Mouse (Mus musculus) B cell, adult 67 days (primary cell): Measurements from ENCODE around the gene Amt. TPM values are rescaled to one million over a fixed set of nuclear protein-coding genes. Genes with fewer than 3 reads are reported as not detected.

Source experiments
- total RNA-seq, 2 experiments: library from RNA; stranded (reverse); gene quantifications; 4 replicates each; pipeline ENCODE4 v1.2.4; 2023

Amt gene
- total RNA-seq: 1 to 10 TPM; 3.9 to 4.1 TPM

DNA sequence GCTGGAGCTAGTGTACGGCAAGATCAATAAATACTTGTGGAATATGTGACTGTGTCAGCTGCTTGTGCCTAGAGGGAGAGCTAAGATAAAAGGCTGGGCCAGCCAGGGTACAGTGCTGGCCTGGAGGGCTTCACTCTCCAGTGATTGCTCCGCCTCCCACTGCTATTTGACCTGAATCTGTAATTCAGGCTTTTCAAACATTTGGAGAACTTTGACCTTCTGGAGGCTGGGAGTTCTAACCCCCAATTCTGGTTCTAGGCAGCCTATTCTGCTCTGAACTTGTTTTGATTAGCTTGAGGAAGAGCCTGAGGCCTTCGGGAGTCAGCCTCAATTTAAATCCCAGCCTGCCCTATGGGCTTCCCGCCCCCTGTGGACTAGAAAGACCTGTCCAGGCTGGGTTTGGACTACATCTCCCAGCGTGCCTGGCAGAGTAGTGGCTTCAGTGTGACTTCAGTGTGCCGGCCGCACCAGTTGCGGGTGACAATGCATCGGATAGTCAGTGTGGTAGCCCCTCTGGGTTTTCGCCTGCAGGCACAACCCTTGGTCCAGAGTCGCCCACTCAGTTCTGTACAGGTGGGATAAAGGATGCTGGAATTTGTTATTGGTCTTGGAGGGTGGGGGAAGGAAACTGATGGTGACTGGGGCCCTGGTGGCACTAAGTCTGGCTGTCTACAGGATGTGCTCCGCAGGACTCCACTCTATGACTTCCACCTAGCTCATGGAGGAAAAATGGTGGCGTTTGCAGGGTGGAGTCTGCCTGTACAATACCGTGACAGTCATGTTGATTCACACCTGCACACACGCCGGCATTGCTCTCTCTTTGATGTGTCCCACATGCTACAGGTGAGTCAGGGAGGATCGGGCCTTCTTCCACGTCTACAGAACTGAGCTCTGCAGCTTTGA lies at the start of gene Amt:
Gene Amt (plus strand): TSS at position 401 of the 903 bp plus-strand sequence.

DNA sequence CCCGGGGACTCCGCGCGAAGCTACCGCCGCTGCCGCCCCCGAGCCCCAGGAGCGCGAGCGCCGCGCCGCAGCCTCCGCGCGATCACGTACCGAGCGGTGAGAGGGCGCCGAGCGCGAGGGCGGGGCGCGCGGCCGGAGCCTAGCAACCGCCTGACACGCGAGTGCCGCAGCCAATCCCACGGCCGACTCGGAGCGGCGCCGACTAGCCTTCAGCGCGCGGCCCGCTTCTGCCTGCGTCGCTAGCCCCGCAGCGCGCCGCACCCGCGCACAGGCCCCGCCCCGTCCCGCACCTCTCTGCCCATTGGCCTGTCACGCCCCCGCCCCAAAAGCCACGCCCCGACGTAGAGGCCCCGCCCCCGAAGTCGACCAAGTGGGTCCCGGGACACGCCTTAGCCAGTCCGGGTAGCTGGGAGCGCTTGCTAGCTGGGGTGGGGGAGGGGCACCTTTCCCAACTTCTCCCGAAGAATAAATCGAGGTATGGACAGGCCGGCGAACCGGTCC lies 32.9 kb upstream of the Amt start, which contains the start of gene Dag1:
Gene Dag1 (minus strand): TSS at position 269 of the 501 bp plus-strand sequence.

DNA sequence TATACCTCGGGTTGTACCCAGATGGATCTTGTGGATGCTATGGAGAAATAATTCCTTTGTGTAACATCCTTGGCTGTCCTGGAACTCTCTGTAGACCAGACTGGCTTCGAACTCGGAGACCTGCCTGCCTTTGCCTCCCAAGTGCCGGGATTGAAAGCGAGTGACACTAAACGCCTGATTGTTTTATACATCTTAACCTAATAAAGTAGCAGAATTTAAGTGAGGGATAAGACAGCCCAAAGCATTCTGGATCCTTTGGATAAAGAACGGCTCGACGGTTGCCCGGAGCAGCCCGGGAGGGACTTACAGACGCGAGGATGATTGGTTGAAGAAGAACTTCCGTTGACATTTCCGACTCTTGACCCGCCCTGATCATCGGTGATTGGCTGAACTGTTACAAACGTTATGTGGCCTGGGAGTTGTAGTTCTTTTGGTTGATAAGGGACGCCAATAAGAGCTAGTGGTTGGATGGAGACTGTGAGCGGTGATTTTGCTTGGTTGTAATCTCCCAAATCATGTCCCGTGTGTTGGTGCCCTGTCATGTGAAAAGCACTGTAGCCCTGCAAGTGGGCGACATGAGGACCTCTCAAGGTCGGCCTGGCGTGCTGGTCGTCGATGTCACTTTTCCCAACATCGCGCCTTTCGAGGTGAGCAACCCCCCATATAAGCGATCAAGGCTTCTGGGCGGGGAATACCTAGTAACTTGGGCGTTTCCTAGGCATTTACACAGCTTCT lies 6.5 kb upstream of the Amt start, which contains the start of gene Nicn1:
Gene Nicn1 (plus strand): TSS at position 414 of the 735 bp plus-strand sequence.

DNA sequence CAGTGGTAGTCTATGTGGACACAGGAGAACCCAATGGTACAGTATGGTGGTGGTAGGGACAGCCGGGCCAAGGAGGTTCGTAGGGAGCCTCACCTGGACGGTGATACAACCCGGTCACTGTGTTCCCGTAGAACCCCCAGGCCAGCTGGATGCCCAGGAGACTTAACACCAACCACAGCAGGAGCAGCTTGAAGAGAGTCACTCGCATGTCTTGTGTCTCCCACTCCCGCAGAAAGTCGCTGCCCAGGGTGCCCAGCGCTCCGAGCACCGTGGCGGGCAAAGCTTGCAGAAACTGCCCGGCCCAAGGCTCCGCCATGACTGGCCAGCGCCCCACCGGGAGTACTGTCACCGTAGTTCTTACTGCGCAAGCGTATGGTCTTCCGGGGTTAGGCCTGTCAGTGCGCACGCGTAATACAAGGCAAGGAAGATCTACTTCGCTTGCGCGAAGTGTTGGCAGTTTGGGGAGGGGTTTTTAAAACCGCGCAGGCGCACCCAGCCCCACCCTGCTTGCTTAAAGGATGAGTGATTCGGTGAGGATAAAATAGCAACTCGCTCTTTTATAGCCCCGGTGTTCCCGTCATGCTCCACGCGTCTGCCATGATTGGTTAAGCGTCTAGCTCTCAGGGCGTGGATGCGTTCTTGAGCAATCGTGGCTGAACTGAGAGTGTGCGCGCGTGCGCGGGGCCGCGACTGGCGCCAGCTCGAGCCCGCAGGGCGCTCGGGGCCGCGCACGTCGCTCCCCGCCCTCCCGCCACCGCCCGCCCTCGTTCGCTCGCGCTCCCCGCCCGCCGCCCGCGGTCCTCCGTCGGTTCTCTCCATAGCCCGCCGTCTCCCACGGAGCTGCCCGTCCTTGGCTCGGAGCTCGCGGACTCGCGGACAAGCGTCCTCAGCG lies 9.2 kb downstream of the Amt start, which contains the start of the genes Rhoa and Tcta:
Gene Rhoa (plus strand): TSS at position 501 of the 892 bp plus-strand sequence.
Gene Tcta (minus strand): TSS at position 532 of the 892 bp plus-strand sequence.

GRCm38 (mm10) chr9:108338886-108339781 lies 42.5 kb downstream of the Amt start, which contains the start of gene Gpx1:
TSS of gene Gpx1 (plus strand) at chr9:108338903.

DNA sequence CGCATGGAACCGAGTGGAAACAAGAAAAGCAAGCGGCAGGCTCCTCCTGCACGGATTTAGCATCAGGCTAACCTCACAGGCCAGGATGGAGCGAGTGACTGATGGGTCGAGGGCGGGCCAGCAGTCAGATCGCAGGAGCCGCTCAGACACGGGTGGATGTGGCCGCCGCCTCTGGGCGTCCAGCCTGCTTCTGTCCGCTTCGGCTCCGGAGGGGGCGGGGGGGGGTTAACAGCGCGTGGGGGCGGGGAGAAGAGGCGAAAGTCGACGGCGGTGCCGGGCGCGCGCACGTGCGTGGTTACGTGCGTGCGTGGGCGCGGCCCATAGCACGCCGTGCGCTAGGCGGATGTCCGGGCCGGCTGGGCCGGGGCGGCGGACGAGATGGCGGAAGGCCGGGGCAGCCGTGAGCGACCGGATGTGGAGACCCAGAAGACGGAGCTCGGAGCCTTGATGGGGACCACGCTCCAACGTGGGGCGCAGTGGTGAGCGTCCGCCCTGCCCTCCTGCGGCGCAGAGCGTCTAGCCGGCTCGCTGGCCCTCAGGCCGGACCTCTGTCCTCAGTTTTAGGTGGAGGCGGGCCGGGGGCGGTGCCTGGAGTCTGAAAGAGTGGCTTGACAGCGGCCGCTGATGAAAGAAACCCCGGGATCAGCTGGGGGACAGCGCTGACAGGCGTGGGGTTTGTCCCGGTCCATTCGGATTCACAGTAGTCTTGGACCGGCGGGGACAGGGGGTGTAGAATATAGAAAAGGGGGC lies 51.1 kb downstream of the Amt start, which contains the start of gene Usp4:
Gene Usp4 (plus strand): TSS at position 314 of the 750 bp plus-strand sequence.

Other genes with a start within 250 kb of the Amt start
- gene Gmppb, start 247.6 kb upstream of the Amt start, total RNA-seq: 10 to 100 TPM; 31.3 to 38.4 TPM
- 10 to 100 TPM in 1 of 2 experiments, 1 to 10 TPM in 1; 7.0 to 12.0 TPM for gene Amigo3, start 243.7 kb upstream of the Amt start, total RNA-seq
- under 1 TPM in 1 of 2 experiments, not detected in 1; 0.23 TPM for gene Mst1, start 216.4 kb upstream of the Amt start, total RNA-seq
- 100 to 1,000 TPM; 206 to 230 TPM for gene Rnf123, start 213.5 kb upstream of the Amt start, total RNA-seq
- gene Apeh, start 202.2 kb upstream of the Amt start, total RNA-seq: 100 to 1,000 TPM; 126 to 158 TPM
- under 1 TPM; 0.21 to 0.49 TPM for gene Bsn, start 106.5 kb upstream of the Amt start, total RNA-seq
- 10 to 100 TPM; 27.1 to 28.0 TPM for gene Dag1, start 32.9 kb upstream of the Amt start, total RNA-seq
- 10 to 100 TPM; 12.1 to 14.2 TPM for gene Nicn1, start 6.4 kb upstream of the Amt start, total RNA-seq
- gene Rhoa, start 9.3 kb downstream of the Amt start, total RNA-seq: 100 to 1,000 TPM; 448 to 467 TPM
- gene Tcta, start 9.3 kb downstream of the Amt start, total RNA-seq: 10 to 100 TPM in 1 of 2 experiments, 1 to 10 TPM in 1; 9.3 to 13.8 TPM
- 100 to 1,000 TPM; 346 to 355 TPM for gene Gpx1, start 42.0 kb downstream of the Amt start, total RNA-seq
- 100 to 1,000 TPM; 185 to 198 TPM for gene Usp4, start 51.0 kb downstream of the Amt start, total RNA-seq
- 1 to 10 TPM; 5.7 to 7.3 TPM for gene 1700102P08Rik, start 96.0 kb downstream of the Amt start, total RNA-seq
- not detected for gene Ccdc36, start 131.6 kb downstream of the Amt start, total RNA-seq
- gene BC048562, start 139.6 kb downstream of the Amt start, total RNA-seq: not detected
- 10 to 100 TPM; 32.1 to 38.4 TPM for gene Ccdc71, start 163.7 kb downstream of the Amt start, total RNA-seq
- 1 to 10 TPM; 1.8 to 4.3 TPM for gene Klhdc8b, start 164.7 kb downstream of the Amt start, total RNA-seq
- under 1 TPM; 0.75 to 0.89 TPM for gene Lamb2, start 182.9 kb downstream of the Amt start, total RNA-seq
- 100 to 1,000 TPM; 278 to 324 TPM for gene Usp19, start 193.7 kb downstream of the Amt start, total RNA-seq
- 100 to 1,000 TPM; 215 TPM for gene Qars, start 210.9 kb downstream of the Amt start, total RNA-seq
- 100 to 1,000 TPM; 219 to 230 TPM for gene Qrich1, start 220.0 kb downstream of the Amt start, total RNA-seq